Mouse (Mus musculus): Measurements from ENCODE around the gene Cobll1. TPM values are rescaled to one million over a fixed set of nuclear protein-coding genes. Genes with fewer than 3 reads are reported as not detected.
A peak's percentile ranks its signal among the peaks of the same experiment; 100 is the strongest.

Gene Cobll1
- polyA plus RNA-seq, 1 experiment: 4.4 TPM

- peak; percentile 66 for DNase-seq (ENCODE audit: low read depth)
- TF ChIP-seq CTCF (IDR thresholded peaks at IDR 0.05; ENCODE audit: borderline replicate concordance, extremely low read depth, insufficient read depth, insufficient read length): no peak
- no peak for TF ChIP-seq POLR2A (IDR thresholded peaks at IDR 0.05; ENCODE audit: borderline replicate concordance, extremely low read depth, insufficient read depth, insufficient read length, poor library complexity, severe bottlenecking)
These were observed 98.8 kb downstream of the Cobll1 start for GRCm38 (mm10) chr2:65140330-65140922.

- TF ChIP-seq CTCF (IDR thresholded peaks at IDR 0.05; ENCODE audit: borderline replicate concordance, extremely low read depth, insufficient read depth, insufficient read length) (no peak), POLR2A (IDR thresholded peaks at IDR 0.05; ENCODE audit: borderline replicate concordance, extremely low read depth, insufficient read depth, insufficient read length, poor library complexity, severe bottlenecking) (no peak)
- DNase-seq (ENCODE audit: low read depth): no peak
These were observed 99.4 kb downstream of the Cobll1 start for GRCm38 (mm10) chr2:65139606-65140329.

GRCm38 (mm10) chr2:65138992-65139391 is 100.2 kb downstream of the Cobll1 start:
- TF ChIP-seq CTCF (IDR thresholded peaks at IDR 0.05; ENCODE audit: borderline replicate concordance, extremely low read depth, insufficient read depth, insufficient read length): no peak
- no peak for TF ChIP-seq POLR2A (IDR thresholded peaks at IDR 0.05; ENCODE audit: borderline replicate concordance, extremely low read depth, insufficient read depth, insufficient read length, poor library complexity, severe bottlenecking)
- DNase-seq (ENCODE audit: low read depth): no peak

- TF ChIP-seq POLR2A (IDR thresholded peaks at IDR 0.05; ENCODE audit: borderline replicate concordance, extremely low read depth, insufficient read depth, insufficient read length, poor library complexity, severe bottlenecking) (no peak), CTCF (IDR thresholded peaks at IDR 0.05; ENCODE audit: borderline replicate concordance, extremely low read depth, insufficient read depth, insufficient read length) (no peak)
- peak; percentile 73 for DNase-seq (ENCODE audit: low read depth)
These were observed 112.9 kb downstream of the Cobll1 start for GRCm38 (mm10) chr2:65126141-65126783.

GRCm38 (mm10) chr2:65123702-65124101 is 115.5 kb downstream of the Cobll1 start:
- TF ChIP-seq CTCF (IDR thresholded peaks at IDR 0.05; ENCODE audit: borderline replicate concordance, extremely low read depth, insufficient read depth, insufficient read length): no peak
- no peak for TF ChIP-seq POLR2A (IDR thresholded peaks at IDR 0.05; ENCODE audit: borderline replicate concordance, extremely low read depth, insufficient read depth, insufficient read length, poor library complexity, severe bottlenecking)
- no peak for DNase-seq (ENCODE audit: low read depth)

GRCm38 (mm10) chr2:65121435-65121834 is 117.8 kb downstream of the Cobll1 start:
- no peak for TF ChIP-seq CTCF (IDR thresholded peaks at IDR 0.05; ENCODE audit: borderline replicate concordance, extremely low read depth, insufficient read depth, insufficient read length)
- peak; percentile 77 for DNase-seq (ENCODE audit: low read depth)

GRCm38 (mm10) chr2:65121012-65121411 is 118.2 kb downstream of the Cobll1 start:
- no peak for DNase-seq (ENCODE audit: low read depth)
- TF ChIP-seq CTCF (IDR thresholded peaks at IDR 0.05; ENCODE audit: borderline replicate concordance, extremely low read depth, insufficient read depth, insufficient read length) (no peak), POLR2A (IDR thresholded peaks at IDR 0.05; ENCODE audit: borderline replicate concordance, extremely low read depth, insufficient read depth, insufficient read length, poor library complexity, severe bottlenecking) (no peak)

- TF ChIP-seq CTCF (IDR thresholded peaks at IDR 0.05; ENCODE audit: borderline replicate concordance, extremely low read depth, insufficient read depth, insufficient read length): no peak
- TF ChIP-seq POLR2A (IDR thresholded peaks at IDR 0.05; ENCODE audit: borderline replicate concordance, extremely low read depth, insufficient read depth, insufficient read length, poor library complexity, severe bottlenecking): no peak
- no peak for DNase-seq (ENCODE audit: low read depth)
These were observed 119.1 kb downstream of the Cobll1 start for GRCm38 (mm10) chr2:65120112-65120511.

GRCm38 (mm10) chr2:65119667-65120066 is 119.5 kb downstream of the Cobll1 start:
- TF ChIP-seq POLR2A (IDR thresholded peaks at IDR 0.05; ENCODE audit: borderline replicate concordance, extremely low read depth, insufficient read depth, insufficient read length, poor library complexity, severe bottlenecking) (no peak), CTCF (IDR thresholded peaks at IDR 0.05; ENCODE audit: borderline replicate concordance, extremely low read depth, insufficient read depth, insufficient read length) (no peak)
- DNase-seq (ENCODE audit: low read depth): no peak

- TF ChIP-seq CTCF (IDR thresholded peaks at IDR 0.05; ENCODE audit: borderline replicate concordance, extremely low read depth, insufficient read depth, insufficient read length) (no peak), POLR2A (IDR thresholded peaks at IDR 0.05; ENCODE audit: borderline replicate concordance, extremely low read depth, insufficient read depth, insufficient read length, poor library complexity, severe bottlenecking) (no peak)
- DNase-seq (ENCODE audit: low read depth): no peak
These were observed 120.1 kb downstream of the Cobll1 start for GRCm38 (mm10) chr2:65119076-65119475.

- TF ChIP-seq CTCF (IDR thresholded peaks at IDR 0.05; ENCODE audit: borderline replicate concordance, extremely low read depth, insufficient read depth, insufficient read length): no peak
- no peak for TF ChIP-seq POLR2A (IDR thresholded peaks at IDR 0.05; ENCODE audit: borderline replicate concordance, extremely low read depth, insufficient read depth, insufficient read length, poor library complexity, severe bottlenecking)
- no peak for DNase-seq (ENCODE audit: low read depth)
These were observed 121.3 kb downstream of the Cobll1 start for GRCm38 (mm10) chr2:65117859-65118258.
